Mouse (Mus musculus) mesoderm, embryonic 11.5 days (tissue): ENCODE measurements around the gene Smad9.
A peak's percentile ranks its signal among the peaks of the same experiment; 100 is the strongest.

ENCODE experiments used
- DNase-seq: peaks from one replicate; pipeline ENCODE4 v3.0.0-alpha.2; 2012; ENCODE audit warnings: low read depth, low spot score

Smad9 gene

DNA sequence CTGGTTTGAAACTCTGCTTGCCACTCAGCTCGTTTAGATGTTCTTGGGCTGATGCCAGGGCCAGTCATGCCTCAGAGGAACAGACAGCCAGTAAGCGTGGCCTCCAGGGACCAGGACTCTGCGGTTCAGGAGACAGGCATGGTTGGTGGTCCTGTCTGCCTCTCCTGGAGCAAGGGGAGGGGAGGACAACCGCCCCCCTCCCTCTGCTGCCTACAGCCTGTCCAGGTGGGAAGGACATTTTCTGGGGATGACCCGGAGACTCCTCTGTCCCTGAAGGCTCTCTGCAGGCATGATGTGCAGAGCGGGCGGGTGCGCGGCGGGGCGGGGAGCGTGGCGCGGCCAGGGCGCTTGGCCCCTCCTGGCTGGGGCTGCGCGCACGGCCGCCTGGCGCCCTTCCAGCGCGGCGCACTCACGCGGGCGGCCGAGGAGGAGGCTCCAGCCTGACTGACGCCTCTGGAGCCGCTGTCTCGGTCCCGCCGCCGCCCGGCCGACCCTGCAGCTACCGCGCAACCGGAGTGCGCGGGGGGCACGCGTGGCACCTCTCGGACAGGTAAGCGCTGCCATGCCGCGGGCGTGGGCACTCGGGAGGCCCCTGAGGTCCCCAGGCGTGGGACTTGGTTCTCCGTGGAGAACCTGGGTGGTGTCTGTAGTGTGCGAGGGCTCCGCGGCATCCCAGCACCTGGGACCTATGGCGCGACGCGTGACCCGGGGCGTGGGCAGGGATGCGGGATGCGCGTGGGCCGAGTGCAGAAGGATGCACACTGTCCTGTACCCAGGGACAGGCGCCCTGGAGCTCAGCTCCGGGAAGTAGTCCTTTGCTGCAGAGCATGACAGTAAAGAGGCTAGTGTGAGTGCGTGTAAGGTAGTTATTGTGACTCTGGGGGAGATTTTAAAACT lies at the start of gene Smad9:
TSS of gene Smad9 (plus strand) at position 438 of the 897 bp plus-strand sequence.
- peak; percentile 51 for DNase-seq

- DNase-seq: no peak
Observed at GRCm38 (mm10) chr3:54708972-54709371, 46.4 kb upstream of the Smad9 start.

GRCm38 (mm10) chr3:54714253-54714652 lies 41.1 kb upstream of the Smad9 start, which contains the start of gene Gm21958:
Gene Gm21958 (minus strand): TSS chr3:54714353.
- no peak for DNase-seq

GRCm38 (mm10) chr3:54715461-54715860 lies 39.9 kb upstream of the Smad9 start:
- DNase-seq: no peak

DNA sequence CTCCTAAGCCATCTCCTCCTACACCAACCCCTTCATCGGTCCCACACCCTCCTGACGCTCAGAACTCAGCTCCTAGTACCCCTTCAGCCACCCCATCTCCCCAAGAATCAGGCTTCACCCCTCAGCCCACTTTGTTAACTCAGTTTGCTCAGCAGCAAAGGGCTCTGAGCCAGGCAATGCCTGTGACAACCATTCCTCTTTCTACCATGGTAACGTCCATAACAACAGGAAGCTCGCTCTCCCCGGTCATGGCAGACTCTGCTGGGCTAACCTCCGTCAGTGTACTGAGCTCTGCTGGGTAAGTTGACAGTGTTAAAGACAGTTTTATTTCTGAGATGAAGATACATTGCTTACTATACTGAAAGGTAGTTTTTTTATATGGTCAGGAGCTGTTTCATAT lies 38.0 kb upstream of the Smad9 start:
- DNase-seq: no peak

GRCm38 (mm10) chr3:54718947-54719346 lies 36.4 kb upstream of the Smad9 start:
- no peak for DNase-seq

DNA sequence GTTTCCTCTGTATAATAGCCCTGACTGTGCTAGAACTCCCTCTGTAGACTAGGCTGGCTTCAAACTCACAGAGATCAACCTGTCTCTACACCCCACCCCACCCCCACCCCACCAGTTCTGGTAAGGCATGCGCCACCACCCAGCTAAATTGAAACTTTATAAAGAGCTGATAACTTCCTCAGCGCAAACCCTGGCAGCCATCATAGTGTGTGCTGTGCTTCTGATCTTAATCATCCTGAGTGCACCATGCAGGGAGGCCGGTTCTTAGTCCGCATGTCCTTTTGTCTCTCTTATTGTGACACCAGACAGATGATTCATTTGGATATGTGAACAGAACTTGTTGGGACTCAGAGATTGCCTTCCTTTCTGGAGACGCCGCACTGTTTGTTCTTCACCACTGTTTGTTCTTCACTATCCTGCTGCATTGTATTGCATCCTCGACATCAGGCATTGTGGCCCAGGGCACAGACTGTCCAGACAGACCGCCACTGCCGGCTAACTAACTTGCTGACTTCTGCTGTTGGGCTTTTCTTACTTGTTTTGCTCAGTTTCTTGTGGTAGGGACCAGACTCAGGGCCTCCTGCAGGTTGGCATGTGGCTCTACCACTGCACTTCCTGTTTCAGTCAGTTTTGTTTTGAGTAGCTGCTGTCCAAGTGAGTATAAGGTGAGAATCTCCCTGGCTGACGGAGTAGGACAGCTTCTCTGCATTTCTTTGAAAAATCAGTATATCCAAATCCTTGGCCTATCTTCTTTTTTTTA lies 31.5 kb upstream of the Smad9 start:
- DNase-seq: no peak

DNA sequence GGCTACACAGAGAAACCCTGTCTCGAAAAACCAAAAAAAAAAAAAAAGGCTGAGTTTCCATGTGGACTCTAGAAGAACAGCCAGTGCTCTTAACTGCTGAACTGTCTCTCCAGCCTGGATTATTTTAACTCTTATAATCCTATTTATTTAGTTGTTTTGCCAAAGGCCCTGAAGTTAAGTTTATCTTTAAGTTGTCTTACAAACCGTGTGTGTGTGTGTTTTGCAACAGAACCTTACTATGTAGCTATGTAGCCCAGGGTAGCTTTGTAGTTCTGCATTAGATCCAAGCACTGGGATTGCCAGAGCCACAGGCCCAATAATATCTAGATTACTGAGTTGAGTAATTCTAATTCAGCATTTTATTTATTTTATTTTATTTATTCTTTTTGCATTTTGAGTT lies 30.0 kb upstream of the Smad9 start:
- DNase-seq: no peak

DNA sequence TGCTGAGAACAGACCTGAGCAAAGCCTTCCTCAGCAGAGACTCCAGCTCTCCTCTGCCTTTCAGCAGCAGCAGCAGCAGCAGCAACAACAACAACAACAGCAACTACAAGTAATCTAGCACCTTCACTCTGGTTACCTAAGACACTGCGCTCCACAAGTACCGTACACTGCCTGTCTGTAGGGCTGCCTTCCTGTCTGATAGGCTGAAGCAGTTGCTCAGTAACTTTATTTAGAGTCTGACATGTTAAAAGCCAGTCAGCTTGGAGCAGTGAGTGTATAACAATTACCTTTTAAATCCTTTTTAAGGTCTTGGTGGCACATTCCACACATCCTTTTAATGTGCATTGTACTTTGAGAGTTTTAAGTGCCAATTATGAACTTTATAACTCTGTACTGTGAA lies 27.8 kb upstream of the Smad9 start:
- DNase-seq: no peak

DNA sequence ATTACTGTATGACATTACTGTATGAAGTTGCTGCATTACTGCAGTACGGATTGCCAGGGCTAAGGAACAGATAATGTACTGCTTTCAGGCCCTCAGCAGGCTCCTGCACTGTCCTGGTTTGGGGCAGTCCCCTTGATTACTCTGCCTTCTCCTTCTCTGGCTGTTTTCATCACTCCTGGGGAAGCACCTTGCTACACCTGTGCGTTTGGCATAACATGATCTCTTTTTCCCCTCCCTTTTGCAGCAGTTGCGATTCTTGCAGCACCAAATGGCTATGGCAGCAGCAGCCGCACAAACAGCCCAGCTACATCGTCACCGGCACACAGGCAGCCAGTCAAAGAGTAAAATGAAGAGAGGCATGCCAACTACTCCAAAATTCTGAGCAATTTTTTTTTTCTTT lies 27.3 kb upstream of the Smad9 start:
- DNase-seq: no peak

DNA sequence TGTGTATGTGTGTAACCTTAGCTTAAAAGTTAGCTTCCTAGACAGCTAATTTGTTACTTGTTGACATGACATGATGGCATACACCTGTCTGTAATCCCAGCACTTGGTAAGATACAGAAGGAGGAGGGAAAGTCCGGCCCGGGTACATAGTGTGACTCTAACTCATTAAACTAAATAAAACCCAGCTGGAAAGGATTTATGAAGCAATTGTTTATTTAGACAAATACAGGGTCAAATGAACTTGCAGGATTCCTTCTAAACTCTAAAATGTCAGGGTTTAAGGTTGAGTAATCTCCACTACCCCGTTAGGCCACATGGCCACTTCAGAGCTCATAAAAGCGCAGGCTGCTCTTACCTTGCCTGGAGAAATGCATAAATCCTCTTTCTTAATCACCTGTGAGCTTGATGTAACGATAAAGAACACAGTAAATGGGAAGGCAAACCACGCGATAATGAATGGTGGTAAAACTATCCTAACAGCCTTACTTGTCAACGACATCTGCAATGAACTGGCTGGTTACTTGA lies 23.7 kb upstream of the Smad9 start:
- DNase-seq: no peak

DNA sequence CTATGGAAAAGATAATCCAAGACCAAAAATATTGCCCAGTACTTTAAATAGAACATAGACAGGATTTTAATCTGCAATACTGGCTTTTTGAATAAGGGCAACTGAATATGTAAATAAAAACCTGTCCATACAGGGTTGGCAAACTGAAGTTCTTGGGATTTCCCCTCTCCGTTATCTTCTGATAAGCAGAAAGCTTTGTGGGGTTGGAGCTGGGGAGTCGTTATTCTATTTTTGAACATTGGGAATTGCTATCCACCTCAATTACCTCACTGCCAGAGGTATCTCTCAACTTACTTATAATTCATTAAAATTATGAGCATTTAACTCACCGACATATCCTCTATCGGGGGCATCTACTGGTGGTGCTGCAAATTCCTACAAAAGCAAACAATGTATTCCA lies 23.0 kb upstream of the Smad9 start:
- no peak for DNase-seq

GRCm38 (mm10) chr3:54734411-54735246 lies 20.8 kb upstream of the Smad9 start:
- peak; percentile 94 for DNase-seq

- DNase-seq: peak; percentile 81
Observed at GRCm38 (mm10) chr3:54735247-54736046, 19.9 kb upstream of the Smad9 start, which contains the start of the genes Exosc8 and Alg5. Gene Exosc8 (minus strand): TSS chr3:54735393. Gene Alg5 (plus strand): TSS chr3:54735539.

- DNase-seq: no peak
Observed at GRCm38 (mm10) chr3:54736101-54736927, 19.1 kb upstream of the Smad9 start.

DNA sequence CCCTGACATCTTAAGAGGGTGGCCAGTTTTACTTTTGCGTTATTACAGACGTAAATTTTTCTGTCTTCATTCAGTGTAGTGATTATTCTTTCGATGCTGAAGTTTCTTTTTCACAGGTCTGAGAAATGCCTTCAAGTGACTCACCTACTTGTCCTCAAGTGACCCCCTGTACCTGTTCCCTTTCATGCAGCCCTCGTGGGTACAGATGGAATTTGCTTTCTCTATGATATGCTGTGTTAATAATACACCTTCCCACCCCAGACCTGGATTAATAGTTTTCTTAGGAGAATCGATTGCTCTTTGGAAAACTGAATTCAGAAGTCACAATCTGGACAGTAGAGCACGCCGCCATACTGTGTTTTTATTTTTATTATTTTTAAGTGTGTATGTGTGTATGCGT lies 18.1 kb upstream of the Smad9 start:
- no peak for DNase-seq

DNA sequence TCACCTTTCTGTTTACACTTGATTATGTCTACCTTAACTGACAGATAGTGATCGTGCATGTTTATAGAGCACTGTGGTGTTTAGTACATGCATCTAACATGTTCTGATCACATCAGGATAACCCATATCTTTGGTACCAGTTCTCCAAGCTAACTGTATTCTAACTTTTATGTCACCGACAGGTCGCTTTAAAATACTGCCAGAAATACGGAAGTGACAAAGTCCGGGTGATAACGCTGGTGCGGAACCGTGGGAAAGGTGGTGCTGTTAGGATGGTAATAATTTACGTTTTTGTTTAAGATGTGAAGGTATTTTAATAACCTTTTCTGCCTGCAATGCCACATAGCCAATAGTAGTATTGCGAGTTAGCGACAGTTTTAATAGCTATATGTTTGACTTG lies 13.4 kb upstream of the Smad9 start:
- no peak for DNase-seq

DNA sequence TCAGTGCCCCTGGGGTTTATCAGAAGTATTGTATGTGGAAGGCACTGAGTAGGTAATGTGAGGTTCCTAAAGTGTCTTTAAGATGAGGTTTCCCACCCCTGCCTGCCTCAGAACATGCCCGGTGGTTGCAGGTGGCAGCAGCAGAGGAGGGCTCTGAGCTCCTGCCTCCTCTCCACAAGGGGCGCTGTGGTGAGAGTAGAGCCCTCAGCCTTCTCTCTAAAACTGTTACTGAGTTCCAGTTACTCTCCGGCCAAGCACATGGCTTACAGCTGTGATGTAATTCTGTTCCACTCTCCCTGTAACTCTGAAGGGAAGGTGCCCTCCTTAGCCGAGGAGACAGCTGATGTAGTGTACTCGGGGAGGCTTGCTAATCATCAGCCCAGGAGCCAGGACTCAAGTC lies 9.6 kb upstream of the Smad9 start:
- DNase-seq: no peak

DNA sequence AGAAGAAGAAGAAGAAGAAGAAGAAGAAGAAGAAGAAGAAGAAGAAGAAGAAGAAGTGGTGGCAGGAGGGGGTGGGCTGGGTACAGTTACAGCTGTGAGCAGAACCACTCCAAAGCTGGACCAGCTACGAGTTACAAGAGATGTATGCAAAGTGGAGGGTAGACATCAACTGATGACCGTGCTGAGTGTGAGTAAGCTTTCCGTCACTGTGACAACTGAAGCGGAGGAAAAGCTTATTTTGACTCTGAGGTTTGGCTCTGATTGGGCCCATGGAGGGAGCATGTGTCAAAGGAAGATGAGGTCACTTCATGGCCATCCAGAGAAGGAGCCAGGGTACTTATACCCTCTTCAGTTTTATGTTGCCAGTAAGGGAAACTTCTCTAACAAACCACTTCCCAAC lies 2.0 kb upstream of the Smad9 start:
- no peak for DNase-seq

- no peak for DNase-seq
Observed at GRCm38 (mm10) chr3:54756058-54756457, 676 bp downstream of the Smad9 start.
